Mouse (Mus musculus) limb, embryonic 11.5 days (tissue): Measurements from ENCODE around the gene Cdc25b. TPM values are rescaled to one million over a fixed set of nuclear protein-coding genes. Genes with fewer than 3 reads are reported as not detected.
A peak's percentile ranks its signal among the peaks of the same experiment; 100 is the strongest.

ENCODE experiments used
- ATAC-seq: fragments of 200-750 bp; cut with Nextera tagmentation; 2 replicates; pipeline ENCODE4 v1.8.0; 2017; ENCODE audit warnings: low read depth; ENCODE audit not compliant: insufficient number of reproducible peaks, low FRiP score, low TSS enrichment
- DNase-seq: peaks from one replicate; pipeline ENCODE4 v3.0.0-alpha.2; 2015; ENCODE audit warnings: low spot score
- H3K27ac ChIP-seq: fragments of 300-500 bp; sonication (generic); replicated peaks from 2 replicates; pipeline ENCODE4 v1.5.1; 2014; ENCODE audit warnings: low read depth, mild to moderate bottlenecking, low read length
- H3K27me3 ChIP-seq: fragments of 300-500 bp; sonication (generic); 2 replicates; pipeline ENCODE4 v1.6.1; 2014; ENCODE audit warnings: mild to moderate bottlenecking, low read length, mixed read lengths; ENCODE audit not compliant: control insufficient read depth, insufficient read depth
- H3K36me3 ChIP-seq: fragments of 300-500 bp; sonication (generic); 2 replicates; pipeline ENCODE4 v1.6.1; 2014; ENCODE audit warnings: mild to moderate bottlenecking, low read length, moderate library complexity, mixed read lengths; ENCODE audit not compliant: control insufficient read depth, insufficient read depth
- H3K4me1 ChIP-seq: fragments of 300-500 bp; sonication (generic); 2 replicates; pipeline ENCODE4 v1.6.1; 2014; ENCODE audit warnings: low read length, mixed read lengths; ENCODE audit not compliant: control insufficient read depth, insufficient read depth
- H3K4me2 ChIP-seq: fragments of 300-500 bp; sonication (generic); 2 replicates; pipeline ENCODE4 v1.6.1; 2014; ENCODE audit warnings: low read depth, mild to moderate bottlenecking, moderate library complexity; ENCODE audit not compliant: severe bottlenecking
- H3K4me3 ChIP-seq: fragments of 300-500 bp; sonication (generic); 2 replicates; pipeline ENCODE4 v1.5.1; 2014; ENCODE audit warnings: low read depth, low read length
- H3K9ac ChIP-seq: fragments of 300-500 bp; sonication (generic); 2 replicates; pipeline ENCODE4 v1.6.1; 2014; ENCODE audit warnings: mild to moderate bottlenecking, low read length
- H3K9me3 ChIP-seq: fragments of 300-500 bp; sonication (generic); 2 replicates; pipeline ENCODE4 v1.6.1; 2016; ENCODE audit warnings: low read length; ENCODE audit not compliant: control insufficient read depth
- WGBS: fragments of 180-500 bp; shearing (Covaris S2); extraction: QIAGEN DNeasy Blood & Tissue Kit; methylation state at CpG from one replicate; pipeline ENCODE4 v1.1.7; 2014; 5-methylcytosine and 5-hydroxymethylcytosine counted together
- polyA plus RNA-seq: library from polyadenylated mRNA; unstranded; fragments of >200 nt; fragmentation: Nextera tagmentation; extraction: Ambion mirVana; gene quantifications from 2 replicates; pipeline ENCODE4 v1.2.1, GENCODE M21; 2014

Cdc25b gene
- polyA plus RNA-seq: 48.7 and 49.6 TPM in 2 replicates

DNA sequence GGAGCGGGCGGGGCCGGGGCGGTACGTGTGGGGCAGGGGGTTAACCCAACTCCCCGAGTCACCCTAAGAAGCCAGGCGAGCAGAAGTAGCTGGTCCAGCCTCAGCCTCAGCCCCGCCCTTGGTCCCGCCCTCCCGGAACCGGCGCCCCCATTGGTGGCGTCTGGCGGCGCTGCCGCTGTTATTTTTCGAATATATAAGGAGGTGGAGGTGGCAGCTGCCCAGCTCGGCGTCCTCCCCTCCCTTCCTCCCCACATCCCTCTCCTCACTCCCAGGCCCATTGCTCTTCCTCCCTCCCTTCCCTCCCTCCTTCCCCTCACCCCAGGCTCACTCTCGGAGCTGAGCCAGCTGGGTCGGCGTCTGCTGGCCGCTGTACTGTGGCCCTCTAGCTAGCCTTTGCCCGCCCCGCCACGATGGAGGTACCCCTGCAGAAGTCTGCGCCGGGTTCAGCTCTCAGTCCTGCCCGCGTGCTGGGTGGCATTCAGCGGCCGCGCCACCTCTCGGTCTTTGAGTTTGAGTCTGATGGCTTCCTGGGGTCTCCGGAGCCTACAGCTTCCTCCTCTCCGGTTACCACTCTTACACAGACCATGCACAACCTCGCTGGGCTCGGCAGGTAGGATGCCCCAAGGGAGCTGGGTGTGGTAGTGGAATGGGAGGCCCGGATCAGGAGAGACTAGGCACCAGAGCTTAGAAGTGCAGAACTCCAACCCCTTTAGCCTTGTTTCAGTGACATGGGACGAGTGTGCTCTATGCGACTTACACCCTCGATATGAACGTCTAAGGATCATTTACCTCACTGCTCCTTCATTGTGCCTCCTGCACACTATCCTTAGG is at the start of gene Cdc25b, which contains the start of gene Spef1:
TSS of gene Cdc25b (plus strand) at position 179 of the 831 bp plus-strand sequence.
TSS of gene Spef1 (minus strand) at position 512 of the 831 bp plus-strand sequence.
- H3K9me3 ChIP-seq: no peaks in the 10 kb centered on the region
- H3K4me2 ChIP-seq: peak within 1 kb of the TSS; percentile 86
- peak; percentile 93 for DNase-seq
- H3K36me3 ChIP-seq: no peaks in the 10 kb centered on the region; the same call in 1 of the 2 replicates
- peaks cover 23% of the 10 kb centered on the region for H3K4me1 ChIP-seq
- peak within 1 kb of the TSS; percentile 73 for H3K9ac ChIP-seq
- peak within 1 kb of the TSS; percentile 62 for H3K4me3 ChIP-seq
- under 1% methylated on average over 43 of the region's 43 CpGs for WGBS
- H3K27me3 ChIP-seq: no peaks in the 10 kb centered on the region
- ATAC-seq: peak; percentile 81
- H3K27ac ChIP-seq: 0 out of 2 replicates have a peak within 1 kb of the TSS, but pooled peaks have one; percentile 30

DNA sequence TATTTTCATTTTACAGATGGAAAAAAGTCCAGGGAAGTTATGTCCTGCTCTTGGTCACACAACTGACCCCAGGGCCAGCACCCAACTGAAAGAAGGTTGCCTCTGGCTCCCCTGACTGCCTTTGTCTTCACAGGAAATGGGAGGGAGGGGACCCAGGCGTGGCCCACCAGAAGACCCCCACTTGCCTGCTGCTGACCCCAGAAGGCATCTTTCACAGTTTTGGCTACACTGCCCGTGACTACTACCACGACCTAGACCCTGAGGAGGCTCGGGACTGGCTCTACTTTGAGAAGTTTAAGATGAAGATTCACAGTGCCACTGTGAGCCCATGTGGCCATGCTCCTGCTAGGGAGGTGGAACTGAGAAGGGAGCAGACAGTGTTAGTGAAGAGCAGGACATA is 48.5 kb upstream of the Cdc25b start:
- Histone ChIP-seq H3K9ac (no peak overlapping the region), H3K27ac (no peak overlapping the region), H3K36me3 (peaks cover 14% of the 10 kb centered on the region; the same call in 1 of the 2 replicates), H3K27me3 (no peaks in the 10 kb centered on the region), H3K4me2 (no peak overlapping the region), H3K4me3 (no peak overlapping the region), H3K4me1 (peaks cover 15% of the 10 kb centered on the region), H3K9me3 (no peaks in the 10 kb centered on the region)
- DNase-seq (no peak), ATAC-seq (no peak)
- WGBS: 85% methylated on average over 4 of the region's 4 CpGs

DNA sequence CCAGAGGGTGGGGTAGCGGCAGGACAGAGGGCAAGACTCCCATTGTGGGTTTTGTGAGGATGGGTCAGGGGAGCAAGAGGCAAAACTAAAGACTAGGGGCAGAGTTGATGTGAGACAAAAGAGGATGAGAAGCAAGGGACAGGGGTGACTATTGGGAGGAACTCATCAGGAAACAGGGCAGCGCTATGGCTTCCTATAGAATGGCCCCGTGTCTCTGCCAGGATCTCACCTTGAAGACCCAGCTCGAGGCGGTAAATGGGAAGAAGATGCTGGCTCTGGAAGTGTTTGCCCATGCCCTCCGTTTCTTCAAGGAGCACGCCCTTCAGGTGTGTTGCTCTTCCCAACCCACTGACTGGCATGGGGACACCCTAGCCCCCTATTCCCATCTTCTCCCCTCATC is 48.0 kb upstream of the Cdc25b start:
- no peaks in the 10 kb centered on the region for H3K27me3 ChIP-seq
- no peaks in the 10 kb centered on the region for H3K9me3 ChIP-seq
- H3K4me3 ChIP-seq: no peak overlapping the region
- ATAC-seq: no peak
- H3K4me2 ChIP-seq: no peak overlapping the region
- H3K9ac ChIP-seq: no peak overlapping the region
- WGBS: 94% methylated on average over 7 of the region's 7 CpGs
- H3K4me1 ChIP-seq: peaks cover 15% of the 10 kb centered on the region
- no peak overlapping the region for H3K27ac ChIP-seq
- peaks cover 14% of the 10 kb centered on the region; the same call in 1 of the 2 replicates for H3K36me3 ChIP-seq
- DNase-seq: no peak

DNA sequence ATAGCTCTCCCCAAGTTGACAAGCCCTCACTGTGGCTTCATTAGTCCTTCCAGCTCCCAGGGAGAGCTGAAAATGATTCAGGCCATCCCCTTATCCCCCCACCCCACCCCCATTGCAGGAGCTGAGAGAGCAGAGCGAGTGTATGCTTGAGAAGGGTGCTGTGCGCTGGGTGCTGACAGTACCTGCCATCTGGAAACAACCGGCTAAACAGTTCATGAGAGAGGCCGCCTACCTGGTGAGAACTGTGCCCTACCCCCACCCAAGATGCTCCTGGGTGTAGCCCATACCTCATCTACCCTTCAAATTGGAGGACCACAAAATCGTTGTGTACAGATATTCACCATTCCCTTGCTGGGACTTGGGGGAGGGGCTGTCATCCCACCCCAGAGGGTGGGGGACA is 47.5 kb upstream of the Cdc25b start:
- Histone ChIP-seq H3K36me3 (peaks cover 11% of the 10 kb centered on the region; the same call in 1 of the 2 replicates), H3K4me3 (no peak overlapping the region), H3K4me1 (peaks cover 13% of the 10 kb centered on the region), H3K4me2 (no peak overlapping the region), H3K9ac (no peak overlapping the region), H3K27me3 (no peaks in the 10 kb centered on the region), H3K9me3 (no peaks in the 10 kb centered on the region), H3K27ac (no peak overlapping the region)
- WGBS: 92% methylated on average over 5 of the region's 5 CpGs
- ATAC-seq (no peak), DNase-seq (no peak)

DNA sequence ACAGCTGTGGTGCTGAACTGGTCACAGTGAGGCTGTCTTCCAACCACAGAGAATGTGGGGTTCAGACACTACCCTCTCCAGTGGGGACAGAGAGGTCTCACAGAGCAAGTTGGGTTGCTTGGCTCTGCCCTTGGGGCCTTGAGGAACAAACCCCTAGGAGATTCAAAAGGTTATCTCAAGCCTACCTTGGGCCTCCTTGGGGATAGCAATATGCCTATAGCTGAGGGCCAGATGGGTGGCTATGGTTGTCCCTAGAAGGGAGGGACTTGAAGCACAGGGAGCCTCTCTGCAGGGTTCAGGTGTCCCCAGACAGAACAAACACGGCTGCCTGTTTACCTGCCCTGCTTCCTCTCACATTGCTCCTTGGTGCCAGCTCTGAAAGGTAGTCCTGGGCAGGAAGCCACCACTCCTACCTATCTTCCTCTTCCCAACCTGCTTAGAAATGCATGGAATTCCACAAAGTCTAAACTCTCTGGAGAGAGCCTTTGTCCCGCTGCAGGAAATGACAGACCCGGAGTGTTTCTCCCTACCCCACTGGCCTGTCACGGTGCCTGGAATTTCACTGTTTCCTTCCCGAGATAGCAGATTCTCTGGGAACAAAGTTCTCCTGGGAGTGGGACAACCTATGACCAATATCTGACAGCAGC is 46.7 kb upstream of the Cdc25b start:
- Histone ChIP-seq H3K36me3 (peaks cover 15% of the 10 kb centered on the region; the same call in 1 of the 2 replicates), H3K27ac (no peak overlapping the region)

DNA sequence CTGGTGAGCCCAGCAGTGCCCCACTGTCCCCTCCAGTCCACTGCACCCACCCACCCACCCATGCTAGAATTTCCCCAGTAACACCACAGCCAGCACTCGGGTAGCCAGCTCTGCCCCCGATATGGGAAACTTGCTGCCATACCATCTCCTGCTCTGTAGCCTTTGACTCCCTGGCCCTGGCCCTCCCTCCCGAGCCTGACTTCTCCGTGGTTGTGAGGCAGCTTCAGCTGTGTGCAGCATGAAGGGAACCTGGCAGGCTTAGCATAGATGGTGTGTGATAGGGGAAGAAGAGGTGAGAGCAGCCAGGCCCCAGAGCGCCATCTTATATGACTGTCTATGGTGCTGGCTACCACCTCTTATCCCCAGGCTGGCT is 46.2 kb upstream of the Cdc25b start:
- Histone ChIP-seq H3K27ac (no peak overlapping the region), H3K4me1 (peaks cover 3% of the 10 kb centered on the region; the same call in 1 of the 2 replicates), H3K4me2 (no peak overlapping the region), H3K9ac (no peak overlapping the region), H3K27me3 (no peaks in the 10 kb centered on the region), H3K4me3 (no peak overlapping the region), H3K36me3 (peaks cover 16% of the 10 kb centered on the region; the same call in 1 of the 2 replicates), H3K9me3 (no peaks in the 10 kb centered on the region)
- ATAC-seq (no peak), DNase-seq (no peak)
- 77% methylated on average over 5 of the region's 5 CpGs for WGBS

More for the DNA sequence above, 46.7 kb upstream of the Cdc25b start:
- ATAC-seq (no peak), DNase-seq (no peak)
- no peaks in the 10 kb centered on the region for H3K9me3 ChIP-seq
- WGBS: 58% methylated on average over 5 of the region's 5 CpGs
- no peak overlapping the region for H3K9ac ChIP-seq
- peaks cover 6% of the 10 kb centered on the region for H3K4me1 ChIP-seq
- no peak overlapping the region for H3K4me2 ChIP-seq
- H3K4me3 ChIP-seq: no peak overlapping the region
- no peaks in the 10 kb centered on the region for H3K27me3 ChIP-seq

DNA sequence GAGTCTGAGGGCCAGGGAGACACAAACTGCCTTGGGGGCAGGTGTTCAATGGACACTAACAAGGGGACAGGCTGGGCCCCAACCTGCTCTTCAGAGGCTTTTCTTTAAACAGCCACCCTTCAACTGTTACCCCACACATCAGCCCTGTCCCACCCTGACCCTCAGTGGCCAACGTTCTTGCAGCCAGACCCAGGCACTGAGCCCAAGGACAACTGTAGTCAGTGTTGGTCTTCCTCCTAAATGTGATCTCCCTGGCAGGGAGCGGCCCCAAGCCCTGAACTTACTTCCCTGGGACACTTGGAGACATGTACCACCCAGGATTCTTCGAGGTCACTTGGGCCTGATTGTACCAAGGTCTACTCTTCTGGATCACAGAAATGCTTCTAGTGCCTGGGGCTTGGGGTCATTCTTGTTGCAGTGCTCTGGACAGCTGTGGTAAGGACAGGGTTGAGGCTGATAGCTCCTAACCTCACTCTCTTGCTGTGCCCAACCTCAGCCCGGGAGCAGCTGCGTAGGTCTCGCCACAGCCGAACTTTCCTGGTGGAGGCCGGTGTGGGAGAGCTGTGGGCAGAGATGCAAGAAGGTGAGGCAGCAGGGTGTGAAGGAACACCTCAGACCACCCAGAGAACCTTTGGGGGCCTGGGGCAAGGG is 45.3 kb upstream of the Cdc25b start:
- Histone ChIP-seq H3K4me3 (no peak overlapping the region), H3K9ac (no peak overlapping the region; the same call in 1 of the 2 replicates), H3K27ac (no peak overlapping the region), H3K4me2 (no peak overlapping the region), H3K36me3 (peaks cover 16% of the 10 kb centered on the region; the same call in 1 of the 2 replicates), H3K9me3 (no peaks in the 10 kb centered on the region), H3K27me3 (no peaks in the 10 kb centered on the region), H3K4me1 (0 out of 2 replicates have a peak, but pooled peaks cover 2% of the 10 kb centered on the region)
- 94% methylated on average over 8 of the region's 8 CpGs for WGBS
- ATAC-seq (no peak), DNase-seq (no peak)

DNA sequence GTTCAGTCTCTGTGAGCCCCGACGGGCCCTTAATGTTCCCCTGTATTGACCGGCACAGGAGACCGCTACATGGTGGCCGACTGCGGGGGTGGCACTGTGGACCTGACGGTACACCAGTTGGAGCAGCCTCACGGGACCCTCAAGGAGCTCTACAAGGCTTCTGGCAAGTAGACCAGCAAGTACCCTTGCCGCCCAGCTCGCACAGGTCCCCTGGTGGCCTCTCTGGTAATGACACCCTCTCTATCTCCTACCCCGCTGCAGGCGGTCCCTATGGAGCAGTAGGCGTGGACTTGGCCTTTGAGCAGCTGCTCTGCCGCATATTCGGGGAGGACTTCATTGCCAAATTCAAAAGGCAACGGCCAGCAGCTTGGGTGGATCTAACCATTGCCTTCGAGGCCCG is 44.2 kb upstream of the Cdc25b start:
- ATAC-seq (0 out of 2 replicates have a peak, but pooled peaks have one; percentile 14), DNase-seq (peak; percentile 85)
- Histone ChIP-seq H3K27ac (no peak overlapping the region), H3K4me1 (0 out of 2 replicates have a peak, but pooled peaks cover 2% of the 10 kb centered on the region), H3K4me3 (no peak overlapping the region), H3K9ac (no peak overlapping the region), H3K36me3 (peaks cover 21% of the 10 kb centered on the region), H3K27me3 (no peaks in the 10 kb centered on the region), H3K9me3 (no peaks in the 10 kb centered on the region), H3K4me2 (no peak overlapping the region)
- 25% methylated on average over 18 of the region's 18 CpGs for WGBS
